Mouse (Mus musculus): ENCODE measurements around the gene Fam163b.

Gene Fam163b

DNA sequence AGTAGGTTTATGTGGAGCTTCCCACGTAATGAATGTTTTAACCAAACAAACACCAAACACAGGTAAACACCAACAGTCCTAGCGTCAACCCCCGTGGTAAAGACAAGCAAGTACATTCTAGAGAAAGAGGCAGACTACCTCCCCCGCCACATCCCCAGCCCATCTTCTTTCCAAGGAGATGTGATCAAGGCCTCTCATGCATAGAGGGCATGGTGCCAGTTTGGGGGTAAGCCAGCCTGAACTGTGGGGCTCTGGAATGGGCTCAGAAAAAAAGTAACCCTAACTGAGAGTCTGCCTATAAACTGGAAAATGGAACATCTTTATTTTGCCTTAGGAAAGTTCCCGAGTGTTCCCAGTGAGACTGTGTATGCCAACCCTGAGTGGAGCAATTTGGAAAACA is 6.4 kb downstream of the Fam163b start:
- no peak for DNase-seq (ENCODE audit: inconsistent ontology term)

DNA sequence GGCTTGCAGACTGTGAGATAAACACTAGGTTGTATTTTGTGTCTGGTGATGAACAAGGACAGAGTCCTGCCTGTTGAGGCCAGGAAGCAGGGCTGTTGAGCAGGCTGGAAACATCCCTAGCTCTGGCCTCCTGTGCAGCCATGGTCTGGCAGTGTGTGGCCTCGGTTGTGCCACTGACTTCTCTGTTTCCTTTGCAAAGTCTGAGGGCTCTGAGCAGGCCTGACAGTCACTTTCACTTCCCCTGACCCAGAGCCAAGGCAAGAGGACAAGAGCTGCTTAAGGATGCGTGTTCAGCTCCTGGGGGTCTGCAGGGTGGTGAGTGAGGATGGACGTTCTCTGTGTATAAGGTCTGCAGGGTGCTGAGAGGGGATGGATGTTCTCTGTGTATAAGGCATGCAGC is 13.3 kb downstream of the Fam163b start:
- DNase-seq (ENCODE audit: inconsistent ontology term) = no peak

DNA sequence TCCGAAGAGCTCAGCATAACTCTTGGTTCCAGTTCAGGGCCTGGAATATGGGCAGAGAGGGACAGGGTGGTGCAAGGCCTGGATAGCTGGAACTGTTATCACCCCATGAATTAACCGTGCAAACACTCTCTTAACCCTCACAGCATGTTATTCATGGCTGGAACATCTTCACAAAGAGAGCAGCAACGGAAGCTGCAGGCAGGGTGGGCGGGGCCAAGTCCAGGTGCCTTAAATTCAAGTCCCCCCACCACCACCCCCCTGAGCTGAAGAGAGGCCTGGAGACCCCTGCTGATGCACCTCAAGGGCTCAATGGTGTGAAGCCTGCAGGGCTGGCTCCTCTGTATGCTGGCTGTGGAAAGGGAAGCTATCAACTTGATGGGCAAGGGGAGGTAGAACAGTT is 15.8 kb downstream of the Fam163b start:
- DNase-seq (ENCODE audit: inconsistent ontology term) = no peak

DNA sequence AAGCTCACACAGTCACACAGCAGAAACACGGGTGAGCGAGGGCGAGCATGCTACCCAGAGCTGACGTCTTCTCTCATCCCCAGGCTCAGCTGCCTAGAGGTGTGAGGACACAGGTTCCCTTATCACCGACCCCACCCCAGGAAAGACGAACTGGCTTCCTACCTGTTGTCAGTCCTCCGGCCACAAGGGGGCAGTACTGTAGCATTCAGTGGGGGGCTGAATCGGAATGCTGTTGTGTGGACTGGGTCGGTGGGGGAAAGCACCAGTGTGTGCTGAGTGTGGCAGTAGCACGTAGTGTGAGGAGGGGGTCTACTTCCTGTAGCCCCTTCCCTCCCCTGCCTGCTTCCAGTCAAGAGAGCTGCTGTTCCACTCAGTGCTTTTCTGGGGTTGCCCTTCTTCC is 16.3 kb downstream of the Fam163b start:
- no peak for DNase-seq (ENCODE audit: inconsistent ontology term)

DNA sequence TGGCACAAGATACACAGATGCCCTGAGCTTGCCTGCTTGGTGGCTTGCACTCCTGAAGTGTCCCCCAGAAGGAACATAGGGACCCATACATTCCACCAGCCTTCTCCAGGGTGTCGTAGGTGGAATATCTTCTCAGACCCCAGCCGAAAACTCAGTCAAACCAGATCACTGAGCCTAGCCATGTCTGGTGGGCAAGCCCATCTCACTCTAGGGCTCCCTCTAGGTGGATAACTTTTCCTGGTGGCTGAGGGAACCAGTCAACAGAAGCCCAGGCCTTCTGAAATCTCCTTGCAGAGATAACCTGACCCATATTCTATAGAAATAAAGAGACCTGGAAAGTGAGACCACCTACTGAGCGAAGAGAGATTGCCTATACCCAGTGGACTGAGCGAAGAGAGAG is 19.2 kb downstream of the Fam163b start:
- DNase-seq (ENCODE audit: inconsistent ontology term) = no peak

DNA sequence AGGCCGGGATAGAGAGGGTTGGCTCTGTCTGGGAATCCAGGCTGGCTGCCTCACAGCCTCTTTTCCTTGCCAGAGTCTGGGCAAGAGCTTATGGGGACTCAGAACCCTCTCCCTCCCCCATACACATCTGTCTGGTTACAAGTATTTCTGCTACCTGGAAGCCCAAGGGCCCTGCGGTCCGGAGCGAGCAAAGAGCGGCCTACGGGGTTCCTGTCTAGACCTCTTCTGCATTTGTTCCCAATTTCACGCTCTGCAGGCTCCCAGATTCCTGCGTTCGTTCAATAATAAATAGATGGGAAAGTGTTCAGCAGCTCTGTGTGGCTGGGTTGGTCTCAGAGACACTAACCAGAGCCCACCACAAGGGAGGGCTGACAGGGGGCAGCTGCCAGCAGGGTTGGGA is 19.7 kb downstream of the Fam163b start:
- DNase-seq (ENCODE audit: inconsistent ontology term) = peak; percentile 7

DNA sequence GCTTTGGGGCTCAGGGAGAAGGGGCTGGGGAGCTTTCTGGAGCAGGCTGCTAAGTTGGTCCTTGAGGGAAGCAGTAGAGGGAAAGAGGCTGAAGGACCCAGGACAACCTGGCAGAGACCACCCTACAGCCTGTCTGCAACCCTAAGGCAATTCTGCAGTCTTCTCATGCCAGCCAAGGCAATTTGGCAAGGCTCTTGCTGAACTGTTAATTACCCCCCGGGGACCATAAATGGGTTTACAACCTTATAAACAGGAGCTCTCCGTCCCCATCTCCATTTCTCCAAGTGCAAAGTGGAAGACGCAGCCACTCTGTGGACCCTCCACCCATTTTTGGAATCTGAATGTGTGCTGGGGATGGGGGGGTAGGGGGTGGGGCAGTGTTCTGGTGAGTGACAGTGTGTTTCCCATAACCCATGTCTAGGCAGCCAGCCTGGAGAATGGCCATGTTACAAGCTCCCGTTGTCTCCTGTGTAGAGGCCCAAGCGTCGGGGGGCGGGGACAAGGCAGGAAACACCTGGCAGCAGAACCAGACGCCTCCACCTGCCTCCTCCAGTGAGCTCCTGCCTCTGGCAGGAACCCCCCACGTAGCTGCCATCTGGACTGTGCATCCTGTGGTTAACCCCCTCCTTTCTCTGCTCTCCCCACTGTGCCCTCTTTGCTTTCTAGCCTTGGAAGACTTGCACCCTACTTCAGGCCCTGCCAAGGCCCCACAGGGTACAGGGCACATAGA is 20.5 kb downstream of the Fam163b start:
- DNase-seq (ENCODE audit: inconsistent ontology term) = no peak

DNA sequence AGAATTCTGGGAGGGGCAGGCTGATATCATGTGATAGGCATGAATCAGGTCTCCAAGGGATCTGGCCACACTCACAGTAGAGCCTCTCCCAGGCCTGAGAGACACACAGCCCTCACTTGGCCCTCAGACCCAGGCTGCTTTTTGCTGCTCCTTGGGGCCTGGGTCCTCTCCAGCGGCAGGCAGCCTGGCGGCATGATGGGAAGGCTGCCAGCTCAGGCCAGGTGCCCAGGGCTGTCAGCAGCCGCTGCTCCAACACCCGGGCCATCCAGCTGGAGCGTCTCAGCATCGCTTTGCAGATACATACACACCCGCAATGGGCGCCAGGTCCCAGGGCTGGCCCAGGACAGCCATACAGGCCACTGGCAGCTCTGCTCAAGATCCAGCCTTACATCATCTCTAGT is 22.1 kb downstream of the Fam163b start:
- no peak for DNase-seq (ENCODE audit: inconsistent ontology term)

DNA sequence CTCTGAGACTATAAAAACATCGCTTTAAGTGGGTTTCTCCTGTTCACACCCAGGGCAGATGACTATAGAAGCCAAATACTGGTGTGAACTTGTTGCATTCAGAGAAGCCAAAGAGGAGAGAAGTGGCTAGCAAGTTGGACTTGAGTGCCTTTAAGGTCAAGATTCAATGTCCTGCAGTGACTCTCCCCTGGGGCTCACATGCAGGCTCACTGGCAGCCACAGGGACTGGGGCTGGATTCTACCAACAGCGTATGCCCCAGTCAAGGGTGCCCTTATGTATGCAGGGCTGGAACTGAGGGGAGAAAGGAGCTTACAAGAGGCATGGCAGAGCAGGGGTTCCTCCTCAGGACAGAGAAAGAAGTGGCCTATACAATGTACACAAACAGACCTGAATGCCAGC is 22.5 kb downstream of the Fam163b start:
- no peak for DNase-seq (ENCODE audit: inconsistent ontology term)

DNA sequence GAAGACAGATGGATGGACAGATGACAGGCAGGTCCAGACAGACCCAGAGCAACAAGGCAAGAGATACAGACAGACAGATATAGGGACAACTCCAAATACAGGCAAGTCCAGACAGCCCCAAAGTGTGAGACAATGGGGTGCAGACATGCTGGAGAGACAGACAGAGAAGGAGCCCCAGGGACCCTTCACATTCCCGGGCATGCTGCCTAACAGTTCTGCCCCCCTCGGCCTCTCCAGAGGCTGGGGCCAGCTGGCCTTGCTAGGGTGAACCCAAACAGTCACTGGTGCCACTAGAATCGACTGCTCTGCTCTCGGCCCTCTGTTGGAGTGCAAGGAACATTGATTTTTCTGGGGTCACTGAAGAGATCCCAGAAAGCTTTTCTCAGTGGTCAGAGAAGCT is 23.8 kb downstream of the Fam163b start:
- DNase-seq (ENCODE audit: inconsistent ontology term) = no peak

DNA sequence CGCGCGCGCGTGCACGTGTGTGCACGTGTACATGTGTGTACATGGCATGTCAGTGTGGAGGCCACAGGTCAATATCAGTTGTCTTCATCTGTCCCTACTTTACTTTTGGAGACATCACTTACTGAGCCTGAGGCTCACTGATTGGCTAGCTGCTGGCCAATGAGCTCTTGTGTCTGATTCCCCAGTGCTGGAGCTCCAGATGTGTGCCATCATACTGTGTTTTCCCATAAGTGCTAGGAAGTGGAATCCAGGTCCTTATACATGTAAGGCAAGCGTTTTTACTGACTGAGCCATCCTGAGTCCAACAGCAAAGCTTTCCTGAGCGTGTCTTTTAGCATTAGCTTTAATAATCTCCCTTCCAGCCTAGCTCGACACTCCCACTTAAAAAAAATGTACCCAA is 28.1 kb downstream of the Fam163b start:
- no peak for DNase-seq (ENCODE audit: inconsistent ontology term)

DNA sequence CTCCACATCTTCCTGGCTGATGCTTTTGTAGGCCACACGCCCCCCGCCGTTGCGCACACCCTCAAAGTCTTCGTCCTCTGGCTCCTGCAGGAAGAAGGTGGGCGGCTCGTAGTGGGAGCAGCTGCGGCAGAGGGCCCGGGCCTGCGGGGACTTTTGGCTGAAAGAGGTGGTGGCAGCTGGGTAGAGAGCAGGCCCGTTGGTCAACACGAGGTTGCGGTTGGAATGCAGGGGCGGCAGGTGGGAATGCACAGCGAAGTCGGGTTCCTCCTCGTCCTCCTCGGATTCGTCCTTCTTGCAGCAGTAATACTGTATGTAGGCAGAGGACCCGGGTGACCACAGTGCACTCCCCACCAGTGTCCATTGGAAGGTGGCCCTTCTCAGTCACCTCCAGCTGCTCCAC is 29.7 kb downstream of the Fam163b start:
- no peak for DNase-seq (ENCODE audit: inconsistent ontology term)

DNA sequence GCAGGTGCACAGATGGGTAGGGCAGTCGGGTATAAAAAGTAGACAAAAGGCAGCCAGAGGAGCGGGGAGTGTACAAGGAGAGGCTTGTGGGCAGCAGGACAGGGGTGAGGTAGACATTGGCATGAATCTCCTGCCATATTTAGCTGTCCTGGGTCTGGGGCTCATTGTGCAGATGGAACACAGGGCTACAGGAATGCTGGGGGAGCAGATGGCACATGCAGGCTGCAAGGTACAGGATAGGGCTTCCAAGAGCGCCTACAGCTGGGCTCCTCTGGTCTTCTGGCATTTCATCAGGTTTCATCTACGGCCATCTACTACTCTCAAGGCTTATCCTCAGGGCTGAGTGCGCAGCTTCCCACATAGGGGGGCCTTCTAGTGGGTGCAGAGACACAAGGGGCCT is 33.2 kb downstream of the Fam163b start:
- DNase-seq (ENCODE audit: inconsistent ontology term) = no peak

DNA sequence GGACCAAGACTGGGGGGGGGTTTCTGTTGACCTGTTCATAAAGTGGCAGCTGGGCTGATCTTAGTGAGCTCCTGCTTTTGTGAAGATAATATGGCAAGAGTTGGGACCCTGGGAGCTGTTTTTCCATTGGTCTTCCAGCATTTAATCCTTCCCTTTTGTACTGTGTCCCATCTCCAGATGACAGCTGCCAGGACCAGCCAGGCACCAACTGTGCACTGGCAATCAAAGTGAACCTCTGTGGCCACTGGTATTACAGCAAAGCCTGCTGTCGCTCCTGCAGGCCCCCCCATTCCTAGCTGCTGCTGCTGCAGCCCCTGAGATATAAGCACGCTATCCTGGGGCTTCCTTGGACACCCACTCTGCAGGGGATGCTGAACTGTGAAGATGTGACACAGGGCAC is 34.1 kb downstream of the Fam163b start:
- no peak for DNase-seq (ENCODE audit: inconsistent ontology term)

DNA sequence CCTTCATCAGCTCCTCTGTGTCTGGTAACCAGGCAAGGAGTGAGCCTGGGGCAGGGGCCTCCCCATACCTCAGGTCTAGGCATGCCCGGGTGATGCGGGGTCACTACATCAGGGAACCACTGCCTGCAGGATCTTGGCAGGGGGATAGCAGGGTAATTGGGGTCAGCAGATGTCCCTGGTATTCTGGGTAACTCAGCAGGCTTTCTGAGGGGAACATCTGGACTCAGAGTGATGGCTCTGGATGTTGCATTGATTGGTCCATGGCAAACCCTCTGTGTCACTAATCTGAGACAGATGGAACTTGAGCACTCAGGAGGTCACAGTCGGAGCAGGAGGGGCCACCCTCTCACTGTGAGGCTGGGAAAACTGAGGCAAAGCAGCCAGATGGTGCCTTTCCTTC is 35.5 kb downstream of the Fam163b start:
- DNase-seq (ENCODE audit: inconsistent ontology term) = no peak

DNA sequence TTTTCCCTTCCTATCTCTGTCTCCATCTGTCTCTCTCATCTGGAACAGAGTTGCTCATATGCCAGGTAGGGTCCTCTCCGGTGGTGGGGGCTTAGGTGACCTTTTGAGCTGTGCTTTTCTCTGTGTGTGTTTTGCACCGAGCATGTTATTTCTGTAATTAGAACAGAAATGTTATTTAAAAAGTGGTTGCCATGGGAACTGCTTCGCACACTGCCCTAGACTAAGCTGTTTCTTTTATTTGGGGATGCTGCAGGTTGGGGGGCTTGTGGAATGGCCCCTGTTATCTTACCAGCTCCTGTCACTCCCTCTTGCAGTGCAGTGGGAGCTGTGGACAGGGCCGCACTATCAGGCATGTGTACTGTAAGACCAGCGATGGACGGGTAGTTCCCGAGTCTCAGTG is 38.7 kb downstream of the Fam163b start:
- no peak for DNase-seq (ENCODE audit: inconsistent ontology term)

DNA sequence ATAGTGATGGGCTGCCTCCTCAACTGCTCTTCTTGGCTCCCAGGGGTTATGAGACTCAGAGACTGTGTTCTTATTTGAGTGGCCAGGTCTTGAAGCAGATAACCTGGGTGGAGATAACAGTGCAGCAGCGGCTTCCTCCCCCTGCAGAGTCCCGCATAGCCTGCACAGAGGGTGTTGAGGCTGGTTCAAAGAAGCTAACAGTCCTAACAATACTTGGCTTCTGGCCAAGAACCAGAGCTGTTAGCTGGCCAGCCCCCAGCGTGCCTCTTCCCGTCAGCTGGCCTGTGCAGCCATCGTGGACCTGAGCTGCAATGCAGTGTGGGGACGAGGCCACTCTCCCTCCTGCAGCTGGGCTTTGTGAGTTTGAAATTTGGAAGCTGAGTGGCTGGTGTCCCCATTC is 44.5 kb downstream of the Fam163b start:
- DNase-seq (ENCODE audit: inconsistent ontology term) = peak; percentile 65

DNA sequence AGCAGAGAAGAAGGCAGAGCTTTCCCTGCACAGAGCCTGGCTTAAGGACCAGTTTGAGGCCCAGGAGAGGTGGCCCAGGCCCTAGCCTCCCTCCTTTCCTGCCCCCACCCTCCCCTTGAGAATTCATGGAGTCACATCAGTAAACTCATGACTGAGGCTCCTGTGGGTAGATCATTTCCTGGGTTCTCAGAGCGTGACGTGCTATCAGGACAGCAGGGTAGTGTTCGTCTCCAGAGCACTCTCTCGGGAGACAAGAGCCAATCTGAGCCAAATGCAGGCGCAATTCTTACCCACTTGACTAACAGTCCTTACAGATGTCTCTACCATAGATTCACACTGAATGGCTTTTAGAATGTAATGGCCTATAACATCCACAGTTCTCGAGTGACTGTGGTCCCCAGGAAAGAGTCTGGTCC is 45.0 kb downstream of the Fam163b start:
- no peak for DNase-seq (ENCODE audit: inconsistent ontology term)

DNA sequence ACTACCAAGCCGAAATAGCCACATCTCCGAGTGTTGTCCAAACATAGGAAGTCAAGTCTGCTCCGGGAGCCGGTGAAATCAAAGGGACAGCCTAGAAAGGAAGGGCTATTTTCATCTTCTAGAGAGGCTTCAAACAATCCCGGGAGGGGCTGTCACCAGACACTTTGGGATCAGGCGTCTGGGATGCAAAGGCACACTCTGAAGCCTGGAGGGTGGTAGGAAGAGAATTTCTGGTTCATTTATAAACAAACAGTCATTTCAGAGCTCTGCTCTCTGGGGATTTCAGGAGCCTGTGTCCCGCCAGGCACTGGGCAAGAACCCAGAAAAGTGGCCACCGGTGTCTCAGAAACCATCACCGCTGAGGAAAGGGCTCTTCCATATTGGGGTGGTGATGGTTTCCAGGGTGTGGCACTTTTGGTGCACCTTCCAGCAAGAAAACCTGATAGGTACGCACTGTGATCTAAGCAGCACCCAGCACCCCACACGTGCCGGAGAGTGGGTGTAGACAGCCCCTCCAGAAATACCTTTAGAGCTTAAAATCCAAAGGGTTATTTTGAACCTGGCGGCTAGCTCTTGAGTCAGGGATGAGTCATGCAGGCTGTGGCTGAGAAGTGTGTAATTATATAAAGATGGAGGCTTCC is 45.8 kb downstream of the Fam163b start:
- DNase-seq (ENCODE audit: inconsistent ontology term) = no peak

DNA sequence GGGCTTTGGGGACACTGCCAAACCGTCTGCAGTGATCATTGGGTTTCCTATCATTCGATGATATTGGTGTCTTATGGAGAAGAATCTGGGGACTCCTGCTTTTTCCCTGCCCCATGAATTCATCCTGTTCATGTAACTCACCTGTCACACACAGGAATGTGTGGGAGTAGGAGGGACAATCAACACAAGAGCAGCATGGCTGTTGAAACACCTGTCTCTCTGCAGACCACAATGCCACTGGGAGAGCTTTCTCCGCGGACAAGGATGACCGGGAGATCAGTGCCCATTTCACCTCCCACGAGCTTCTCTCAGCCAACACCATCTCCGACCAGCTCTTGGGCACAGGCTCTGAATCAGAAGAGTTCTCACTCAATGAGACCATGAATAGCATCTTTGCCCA is 47.1 kb downstream of the Fam163b start:
- no peak for DNase-seq (ENCODE audit: inconsistent ontology term)

DNA sequence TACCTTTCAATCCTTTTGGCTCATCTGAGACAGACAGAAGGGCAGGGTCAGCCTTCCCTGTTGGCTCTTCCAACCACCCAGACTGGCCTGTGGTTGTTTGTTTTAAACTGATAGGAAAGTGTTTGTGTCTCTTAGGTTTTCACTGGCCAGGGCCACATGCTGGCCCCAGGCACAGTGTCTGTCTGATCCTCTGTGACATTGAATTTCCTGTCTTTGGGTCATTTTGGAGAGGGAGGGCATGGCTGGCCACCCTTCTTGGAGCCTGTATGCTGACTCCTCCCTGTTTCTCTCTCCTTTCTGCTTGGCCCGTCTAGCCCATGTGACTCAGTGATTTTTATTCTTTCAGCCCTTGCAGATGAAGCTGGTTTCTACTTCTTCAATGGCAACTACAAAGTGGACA is 53.1 kb downstream of the Fam163b start:
- no peak for DNase-seq (ENCODE audit: inconsistent ontology term)

DNA sequence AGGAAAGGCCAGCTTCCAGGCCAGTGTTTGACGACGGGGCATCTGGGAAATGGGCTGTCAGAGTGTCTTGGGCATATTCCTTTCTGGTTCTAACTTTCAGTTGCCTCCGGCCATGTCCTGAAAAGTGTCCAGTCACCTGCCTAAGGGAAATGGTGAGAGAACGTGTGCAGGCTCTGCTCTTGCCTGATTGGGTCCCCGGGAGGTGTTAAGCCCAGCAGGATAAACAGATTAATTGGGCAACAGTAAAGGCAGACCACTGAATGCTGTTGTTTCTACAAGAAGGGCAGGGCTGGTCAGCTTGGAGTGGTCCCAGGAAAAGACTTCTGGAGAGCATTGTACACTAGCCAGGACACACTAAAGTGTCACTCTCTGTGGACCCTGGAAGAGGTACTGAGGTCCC is 53.6 kb downstream of the Fam163b start:
- DNase-seq (ENCODE audit: inconsistent ontology term) = no peak

DNA sequence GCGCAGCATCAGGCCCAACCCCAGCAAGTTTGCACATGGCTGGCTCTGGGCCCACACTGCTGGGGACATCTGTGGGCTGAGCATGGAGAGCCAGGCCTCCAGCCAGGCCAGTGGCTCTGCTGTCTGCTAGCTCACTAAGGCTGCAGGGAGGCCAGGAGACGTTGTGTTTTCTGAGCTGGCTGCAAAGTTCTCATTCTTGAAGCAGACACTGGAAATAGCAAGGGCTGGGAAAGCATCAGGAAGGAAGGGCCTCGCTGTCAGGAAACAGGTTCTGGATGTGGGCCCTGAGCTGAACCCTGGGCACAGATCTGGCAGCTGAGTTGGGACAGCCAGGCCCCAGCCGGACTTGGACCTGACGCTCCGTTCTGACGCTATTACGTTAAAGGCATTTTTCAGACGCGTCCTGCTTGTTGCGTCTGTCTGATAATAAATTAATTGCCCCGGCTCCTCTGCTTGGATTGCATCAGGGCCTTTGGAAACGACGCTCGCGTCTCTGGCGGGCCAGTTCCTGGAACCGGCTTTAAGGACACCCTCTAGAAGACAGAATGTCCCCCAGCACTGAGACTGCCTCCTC is 54.1 kb downstream of the Fam163b start:
- no peak for DNase-seq (ENCODE audit: inconsistent ontology term)

DNA sequence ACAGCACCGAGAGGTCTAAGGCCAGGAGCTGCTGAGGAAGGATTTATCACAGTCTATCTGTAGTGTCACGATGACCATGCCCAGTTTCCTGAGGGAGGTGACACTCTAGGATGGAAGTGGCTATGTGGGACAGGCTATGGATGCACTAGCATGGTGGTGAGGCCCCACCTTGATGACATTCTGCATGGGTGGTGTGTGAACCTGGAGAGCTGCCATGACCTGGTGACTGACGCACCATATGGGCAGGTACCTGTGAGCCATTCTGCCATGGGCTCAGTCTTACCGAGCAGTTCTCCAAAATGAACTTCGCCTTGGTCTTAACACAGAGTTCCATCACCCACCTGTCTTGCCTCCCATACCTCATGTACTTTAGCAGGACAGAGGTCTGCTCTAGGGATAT is 54.7 kb downstream of the Fam163b start:
- no peak for DNase-seq (ENCODE audit: inconsistent ontology term)

All from Muller cell, postnatal 12 days (primary cell).